Mouse (Mus musculus): ENCODE measurements around the gene Clcnkb. TPM values are rescaled to one million over a fixed set of nuclear protein-coding genes. Genes with fewer than 3 reads are reported as not detected.

The Clcnkb gene
- total and polyA plus RNA-seq, 3 experiments, result 0.08 to 0.51 (median 0.24) TPM

DNA sequence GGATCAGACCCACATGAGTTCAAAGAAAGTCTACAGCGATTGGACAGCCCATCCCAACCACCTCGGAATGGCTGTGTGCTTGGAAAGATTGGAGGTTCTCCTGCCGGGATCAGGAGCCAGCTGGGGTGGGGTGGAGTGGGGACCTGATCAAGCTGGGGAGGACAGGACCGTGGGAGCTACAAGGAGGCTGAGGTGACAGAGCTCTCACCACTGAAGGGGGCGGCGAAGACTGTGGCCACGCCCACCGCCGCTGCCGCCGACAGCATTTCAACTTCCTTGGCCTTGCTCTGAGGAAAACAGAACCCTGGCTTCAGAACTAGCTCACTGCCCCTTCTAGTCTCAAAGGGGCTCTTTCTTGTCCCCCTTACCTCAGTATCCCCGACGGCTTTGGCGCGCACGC lies 21.1 kb downstream of the Clcnkb start:
- no peak for DNase-seq (ENCODE audit: extremely low read depth)
- Histone ChIP-seq H3K27ac (ENCODE audit: insufficient read depth, low read depth) (no peak overlapping the region), H3K4me1 (ENCODE audit: control insufficient read depth in 1 of 2, insufficient read depth in 2 of 2) (no peaks in the 10 kb centered on the region; a peak in 1 of 4 replicates), H3K27me3 (replicated peaks) (peaks cover 55% of the 10 kb centered on the region), H3K9ac (ENCODE audit: insufficient read depth, low read depth) (no peak overlapping the region), H3K9me3 (replicated peaks; ENCODE audit: low read length) (no peaks in the 10 kb centered on the region), H3K4me2 (ENCODE audit: insufficient read depth, low read depth, poor library complexity, severe bottlenecking) (no peak overlapping the region), H3K4me3 (replicated peaks in 1 of 3; ENCODE audit: low read depth in 2 of 3, low read length in 2 of 3, poor library complexity in 1 of 3) (no peak overlapping the region), H3K79me2 (replicated peaks; ENCODE audit: control insufficient read depth, extremely low read depth, insufficient read depth, poor library complexity, severe bottlenecking) (no peaks in the 10 kb centered on the region), H3K36me3 (replicated peaks in 1 of 2; ENCODE audit: control insufficient read depth in 1 of 2, insufficient read depth in 1 of 2, low read length in 1 of 2) (no peaks in the 10 kb centered on the region)
- TF ChIP-seq CTCF (conservative IDR thresholded peaks at IDR 0.05 in 1 of 2, IDR thresholded peaks at IDR 0.05 in 1 of 2; ENCODE audit: low read depth in 2 of 2, low read length in 2 of 2) (no peak), NRF1 (IDR thresholded peaks at IDR 0.05; ENCODE audit: low read depth, low read length) (no peak), MXI1 (IDR thresholded peaks at IDR 0.05; ENCODE audit: low read depth, low read length) (no peak), RAD21 (IDR thresholded peaks at IDR 0.05; ENCODE audit: low read depth, low read length) (no peak), ZC3H11A (IDR thresholded peaks at IDR 0.05; ENCODE audit: low read depth, low read length) (no peak), MEF2A (IDR thresholded peaks at IDR 0.05; ENCODE audit: borderline replicate concordance, low read depth, low read length) (no peak), E2F4 (IDR thresholded peaks at IDR 0.05; ENCODE audit: insufficient replicate concordance, low read depth, low read length) (no peak), CHD2 (IDR thresholded peaks at IDR 0.05; ENCODE audit: low read length) (no peak), ZMIZ1 (IDR thresholded peaks at IDR 0.05; ENCODE audit: low read depth, low read length) (no peak), TCF12 (IDR thresholded peaks at IDR 0.05; ENCODE audit: low read depth, low read length) (no peak), ELF1 (IDR thresholded peaks at IDR 0.05; ENCODE audit: low read depth, low read length) (no peak), SIN3A (IDR thresholded peaks at IDR 0.05; ENCODE audit: low read length) (no peak), MAZ (IDR thresholded peaks at IDR 0.05; ENCODE audit: low read depth, low read length) (no peak), ETS1 (conservative IDR thresholded peaks at IDR 0.05; ENCODE audit: low read depth, low read length) (no peak), MAX (IDR thresholded peaks at IDR 0.05; ENCODE audit: low read length) (no peak), POLR2A (IDR thresholded peaks at IDR 0.05; ENCODE audit: low read depth, low read length) (no peak), JUND (conservative IDR thresholded peaks at IDR 0.05; ENCODE audit: low read depth, low read length) (no peak), CHD1 (IDR thresholded peaks at IDR 0.05; ENCODE audit: low read depth, low read length) (no peak)
- in situ Hi-C loops (cut with MboI; ENCODE audit: low pct_ligation_motif_present, low pct_unique_long_range_greater_than_20kb, low sequenced_read_pairs), result loop anchor here (10.0 kb wide), 1 partner anchor 440 kb away; no protein-coding TSS in a partner anchor
- dilution Hi-C loops (cut with MboI; ENCODE audit: extremely low pct_ligation_motif_present, extremely low pct_unique_long_range_greater_than_20kb, low sequenced_read_pairs), result no loop called here

- Histone ChIP-seq H3K9me3 (replicated peaks; ENCODE audit: low read length) (no peaks in the 10 kb centered on the region), H3K9ac (ENCODE audit: insufficient read depth, low read depth) (no peak overlapping the region), H3K79me2 (replicated peaks; ENCODE audit: control insufficient read depth, extremely low read depth, insufficient read depth, poor library complexity, severe bottlenecking) (no peaks in the 10 kb centered on the region), H3K36me3 (replicated peaks in 1 of 2; ENCODE audit: control insufficient read depth in 1 of 2, insufficient read depth in 1 of 2, low read length in 1 of 2) (no peaks in the 10 kb centered on the region), H3K27me3 (replicated peaks) (peaks cover 44% of the 10 kb centered on the region), H3K4me1 (ENCODE audit: control insufficient read depth in 1 of 2, insufficient read depth in 2 of 2) (peaks cover 0 to 4% of the 10 kb centered on the region in 2 experiments), H3K27ac (ENCODE audit: insufficient read depth, low read depth) (no peak overlapping the region), H3K4me2 (ENCODE audit: insufficient read depth, low read depth, poor library complexity, severe bottlenecking) (no peak overlapping the region), H3K4me3 (replicated peaks in 1 of 3; ENCODE audit: low read depth in 2 of 3, low read length in 2 of 3, poor library complexity in 1 of 3) (no peak overlapping the region)
- TF ChIP-seq BHLHE40 (IDR thresholded peaks at IDR 0.05; ENCODE audit: low read depth, low read length) (no peak), HCFC1 (IDR thresholded peaks at IDR 0.05; ENCODE audit: low read depth, low read length) (no peak), RAD21 (IDR thresholded peaks at IDR 0.05; ENCODE audit: low read depth, low read length) (no peak), POLR2A (IDR thresholded peaks at IDR 0.05; ENCODE audit: low read depth, low read length) (no peak), GABPA (IDR thresholded peaks at IDR 0.05; ENCODE audit: insufficient replicate concordance, low read depth, low read length) (no peak), PAX5 (IDR thresholded peaks at IDR 0.05; ENCODE audit: low read length) (no peak), MAX (IDR thresholded peaks at IDR 0.05; ENCODE audit: low read length) (no peak), MYC (IDR thresholded peaks at IDR 0.05; ENCODE audit: low read depth, low read length) (no peak), USF1 (IDR thresholded peaks at IDR 0.05; ENCODE audit: low read depth, low read length) (no peak), SMC3 (IDR thresholded peaks at IDR 0.05; ENCODE audit: low read depth, low read length) (no peak), ELF1 (IDR thresholded peaks at IDR 0.05; ENCODE audit: low read depth, low read length) (no peak)
- no peak for DNase-seq (ENCODE audit: extremely low read depth)
- in situ Hi-C loops (cut with MboI; ENCODE audit: low pct_ligation_motif_present, low pct_unique_long_range_greater_than_20kb, low sequenced_read_pairs) (loop anchor here (10.0 kb wide), 1 partner anchor 444 kb away; no protein-coding TSS in a partner anchor), dilution Hi-C loops (cut with MboI; ENCODE audit: extremely low pct_ligation_motif_present, extremely low pct_unique_long_range_greater_than_20kb, low sequenced_read_pairs) (no loop called here)
Measured at GRCm38 (mm10) chr4:141391293-141391692, 24.5 kb downstream of the Clcnkb start.

Measured in CH12.LX (cell line).